Mouse (Mus musculus): ENCODE data around the gene Ncor2.

GRCm38 (mm10) chr5:125177481-125178134 lies 1.4 kb downstream of the Ncor2 start:
- TF ChIP-seq GATA1 (IDR thresholded peaks at IDR 0.05; ENCODE audit: low read length), result no peak
- no peak for TF ChIP-seq TAL1 (IDR thresholded peaks at IDR 0.05; ENCODE audit: low read length)
